Mouse (Mus musculus): Measurements from ENCODE around the gene Gm2897. TPM values are rescaled to one million over a fixed set of nuclear protein-coding genes. Genes with fewer than 3 reads are reported as not detected.

The Gm2897 gene
- 0.34 and 0.57 TPM in 2 replicates for polyA plus RNA-seq (2015; fragmentation: Nextera tagmentation; extraction: Ambion mirVana)

DNA sequence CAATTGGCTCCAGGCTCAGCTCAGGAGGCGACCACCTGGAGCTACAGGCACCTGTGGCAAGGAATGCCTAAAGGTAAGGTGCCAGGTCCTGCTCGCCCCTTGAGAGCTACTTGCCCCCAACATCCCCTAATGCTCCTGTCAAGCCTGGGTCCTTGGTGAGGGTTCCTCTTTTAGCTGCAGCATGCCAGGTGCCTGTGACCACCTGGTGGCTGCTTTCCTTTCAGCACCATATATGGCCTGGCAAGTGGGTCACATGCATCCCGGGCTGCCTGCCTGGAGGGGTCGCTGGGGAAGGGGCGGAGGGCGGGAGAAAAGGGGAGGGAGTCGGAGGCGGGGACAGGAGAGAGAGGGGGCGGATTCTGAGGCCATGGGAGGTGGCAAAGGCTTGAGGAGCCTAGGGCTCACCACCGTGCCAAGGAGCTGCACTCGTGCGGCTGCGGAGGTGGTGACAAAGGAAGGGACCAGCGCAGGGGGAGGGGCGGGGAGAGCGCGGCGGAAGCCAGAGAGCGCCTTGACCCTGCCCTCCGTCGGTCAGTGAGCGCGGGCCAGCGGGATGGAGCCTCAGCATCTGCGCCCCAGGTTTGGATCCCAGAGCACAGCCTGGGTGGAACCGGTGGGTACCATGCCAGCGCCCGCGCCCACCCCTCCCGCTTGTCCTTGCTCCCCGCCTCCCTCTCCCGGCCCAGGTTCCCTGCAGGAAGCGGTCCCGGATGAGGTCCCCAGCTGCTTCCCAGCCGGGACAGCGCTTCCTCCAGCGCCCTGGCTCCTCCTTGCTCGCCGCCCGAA lies at the start of gene Gm2897:
Gm2897 (plus strand) TSS at position 559 of the 786 bp plus-strand sequence.

DNA sequence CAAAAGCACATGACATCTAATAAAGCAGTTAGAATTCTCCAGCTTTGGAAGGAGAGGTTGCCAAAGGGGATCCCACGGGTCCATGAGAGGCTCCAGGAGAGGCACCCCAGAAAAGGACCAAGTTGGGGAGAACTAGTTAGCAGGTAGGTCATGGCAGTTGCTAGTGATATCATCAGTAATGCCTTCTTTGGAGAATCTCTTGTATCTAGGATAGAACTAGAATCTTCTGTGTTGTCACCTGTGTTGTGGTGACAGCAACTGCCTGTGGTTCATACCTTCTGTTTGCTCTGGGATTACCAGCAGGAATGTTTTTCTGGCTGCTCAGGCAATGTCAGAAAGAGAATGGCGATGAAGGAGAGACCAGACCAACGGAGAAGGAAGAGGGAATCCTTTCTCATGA lies 19.4 kb upstream of the Gm2897 start, which contains the start of gene Gm2888:
Gm2888 (plus strand) TSS at position 301 of the 400 bp plus-strand sequence.

Other genes with a start within 250 kb of the Gm2897 start
- gene Gm2888, start 19.3 kb upstream of the Gm2897 start, polyA plus RNA-seq (2015; fragmentation: Nextera tagmentation; extraction: Ambion mirVana), result not detected in 2 replicates
- not detected in 2 replicates for gene Gm10340, start 84.7 kb downstream of the Gm2897 start, polyA plus RNA-seq (2015; fragmentation: Nextera tagmentation; extraction: Ambion mirVana)
- gene Gm5795, start 139.0 kb downstream of the Gm2897 start, polyA plus RNA-seq (2015; fragmentation: Nextera tagmentation; extraction: Ambion mirVana), result not detected in 2 replicates
- gene D830030K20Rik, start 159.2 kb downstream of the Gm2897 start, polyA plus RNA-seq (2015; fragmentation: Nextera tagmentation; extraction: Ambion mirVana), result 0.93 and 1.2 TPM in 2 replicates